In genomic region chr8:94994006-94994405, GRCm38 (mm10) we compare ENCODE assay signal across 8 mouse cellular contexts. TPM values are rescaled to one million over a fixed set of nuclear protein-coding genes. Genes with fewer than 3 reads are reported as not detected.
DNase-seq lines count a peak whose midpoint lies in the region; ATAC-seq and TF ChIP-seq lines count a peak whose summit lies in the region.

No protein-coding gene starts in this region.

- H3K27me3 ChIP-seq in forebrain, embryonic 14.5 days (replicated peaks; ENCODE audit: control insufficient read depth, insufficient read depth, low read length) = no peaks in the 10 kb centered on the region
- H3K27me3 ChIP-seq in hindbrain, embryonic 14.5 days (ENCODE audit: control insufficient read depth, insufficient read depth, low read length) = no peaks in the 10 kb centered on the region
- H3K27me3 ChIP-seq in midbrain, postnatal 0 days (ENCODE audit: insufficient read depth, low read length) = no peaks in the 10 kb centered on the region

- intact Hi-C loops in left cerebral cortex, postnatal 10 days (cut with DNase I) = no loop called here

- peaks cover 59% of the 10 kb centered on the region for H3K4me1 ChIP-seq in forebrain, embryonic 14.5 days (ENCODE audit: control insufficient read depth, insufficient read depth, low read length)
- H3K4me1 ChIP-seq in hindbrain, embryonic 14.5 days (replicated peaks; ENCODE audit: control insufficient read depth, insufficient read depth, low read length) = peaks cover 52% of the 10 kb centered on the region
- H3K4me1 ChIP-seq in midbrain, postnatal 0 days (ENCODE audit: insufficient read depth, low read length) = peaks cover 35% of the 10 kb centered on the region

- peak overlapping the region; percentile 79 for H3K4me2 ChIP-seq in forebrain, embryonic 14.5 days (ENCODE audit: low read length)
- H3K4me2 ChIP-seq in hindbrain, embryonic 14.5 days (replicated peaks) = peak overlapping the region; percentile 80
- H3K4me2 ChIP-seq in midbrain, postnatal 0 days (ENCODE audit: low read depth, low read length, poor library complexity, severe bottlenecking) = peak overlapping the region; percentile 72

- ATAC-seq in forebrain, embryonic 14.5 days = peak; percentile 92
- ATAC-seq in hindbrain, embryonic 14.5 days (ENCODE audit: low FRiP score) = peak; percentile 85
- ATAC-seq in midbrain, postnatal 0 days (ENCODE audit: low FRiP score) = peak; percentile 87

- H3K9ac ChIP-seq in forebrain, embryonic 14.5 days (ENCODE audit: low read length) = peak overlapping the region; percentile 98
- peak overlapping the region; percentile 89 for H3K9ac ChIP-seq in hindbrain, embryonic 14.5 days
- peak overlapping the region; percentile 78 for H3K9ac ChIP-seq in midbrain, postnatal 0 days (replicated peaks; ENCODE audit: low read length, poor library complexity, severe bottlenecking)

- peaks cover 13% of the 10 kb centered on the region; the same call in 1 of the 2 replicates for H3K36me3 ChIP-seq in forebrain, embryonic 14.5 days (ENCODE audit: control insufficient read depth, insufficient read depth, low read length)
- no peaks in the 10 kb centered on the region for H3K36me3 ChIP-seq in hindbrain, embryonic 14.5 days (replicated peaks; ENCODE audit: control insufficient read depth, insufficient read depth)
- no peaks in the 10 kb centered on the region for H3K36me3 ChIP-seq in midbrain, postnatal 0 days (ENCODE audit: insufficient read depth, low read length)

- WGBS in forebrain, embryonic 14.5 days = under 1% methylated on average over 14 of the region's 14 CpGs
- WGBS in hindbrain, embryonic 14.5 days = under 1% methylated on average over 14 of the region's 14 CpGs
- 2% methylated on average over 13 of the region's 14 CpGs for WGBS in midbrain, postnatal 0 days

- H3K4me3 ChIP-seq in forebrain, embryonic 14.5 days (ENCODE audit: low read depth, low read length) = peak overlapping the region; percentile 63
- H3K4me3 ChIP-seq in hindbrain, embryonic 14.5 days (replicated peaks; ENCODE audit: low read length) = peak overlapping the region; percentile 49
- peak overlapping the region; percentile 37 for H3K4me3 ChIP-seq in midbrain, postnatal 0 days (ENCODE audit: low read depth, low read length)

- H3K27ac ChIP-seq in forebrain, embryonic 14.5 days (ENCODE audit: low read depth, low read length) = peak overlapping the region; percentile 97
- peak overlapping the region; percentile 98 for H3K27ac ChIP-seq in hindbrain, embryonic 14.5 days
- H3K27ac ChIP-seq in midbrain, postnatal 0 days (ENCODE audit: low read depth, low read length) = peak overlapping the region; percentile 94

- no peak for TF ChIP-seq CTCF in midbrain, postnatal 0 days (IDR thresholded peaks at IDR 0.05)

- peak; percentile 29 for DNase-seq in ES-CJ7 (ENCODE audit: low read depth, low spot score)
- peak; percentile 59 for DNase-seq in adrenal gland, adult 2 months
- DNase-seq in forebrain, embryonic 14.5 days (ENCODE audit: low spot score) = peak; percentile 98
- DNase-seq in hindbrain, embryonic 14.5 days (ENCODE audit: low spot score) = peak; percentile 93
- DNase-seq in left cerebral cortex, postnatal 10 days (ENCODE audit: extremely low spot score in 1 of 2, low spot score in 2 of 2) = peak; percentile 89 to 90
- DNase-seq in midbrain, postnatal 0 days (ENCODE audit: low spot score) = peak; percentile 98
- DNase-seq in thymus, postnatal 10 days (ENCODE audit: low spot score in 2 of 2) = peak; percentile 90
- no peak for DNase-seq in natural killer cell, adult 2 months (ENCODE audit: low spot score in 2 of 2)

- H3K9me3 ChIP-seq in forebrain, embryonic 14.5 days (replicated peaks; ENCODE audit: control insufficient read depth, low read length) = no peaks in the 10 kb centered on the region
- no peaks in the 10 kb centered on the region for H3K9me3 ChIP-seq in hindbrain, embryonic 14.5 days (ENCODE audit: control insufficient read depth, low read length)
- H3K9me3 ChIP-seq in midbrain, postnatal 0 days (ENCODE audit: low read length) = no peaks in the 10 kb centered on the region

RNA-seq across cellular contexts. Expression of gene Adgrg1, which starts 19.5 kb away (rescaled TPM):
- total RNA-seq in adrenal gland, adult 2 months (2021) = 10 to 100 TPM; 17.3 to 24.3 TPM
- 40.2 and 56.5 TPM in 2 replicates for polyA plus RNA-seq in adrenal gland, adult 2 months (2012; rRNA removed)
- 145 and 157 TPM in 2 replicates for polyA plus RNA-seq in forebrain, embryonic 14.5 days (2014; fragmentation: Nextera tagmentation; extraction: Ambion mirVana)
- polyA plus RNA-seq in hindbrain, embryonic 14.5 days (2014; fragmentation: Nextera tagmentation; extraction: Ambion mirVana) = 115 and 123 TPM in 2 replicates
- 100 to 1,000 TPM; 122 to 128 TPM for total RNA-seq in left cerebral cortex, postnatal 10 days (2021)
- total RNA-seq in midbrain, postnatal 0 days (2014; rRNA removed) = 218 and 247 TPM in 2 replicates
- 114 and 125 TPM in 2 replicates for polyA plus RNA-seq in midbrain, postnatal 0 days (2015; fragmentation: Nextera tagmentation; extraction: Ambion mirVana)

RNA-seq across cellular contexts. Expression of gene Adgrg3, which starts 23.5 kb away (rescaled TPM):
- total RNA-seq in adrenal gland, adult 2 months (2021) = 1 to 10 TPM; 2.0 to 2.8 TPM
- 9.1 and 11.2 TPM in 2 replicates for polyA plus RNA-seq in adrenal gland, adult 2 months (2012; rRNA removed)
- 1.2 TPM in 2 replicates for polyA plus RNA-seq in forebrain, embryonic 14.5 days (2014; fragmentation: Nextera tagmentation; extraction: Ambion mirVana)
- 1.1 and 1.2 TPM in 2 replicates for polyA plus RNA-seq in hindbrain, embryonic 14.5 days (2014; fragmentation: Nextera tagmentation; extraction: Ambion mirVana)
- total RNA-seq in left cerebral cortex, postnatal 10 days (2021) = under 1 TPM; 0.22 to 0.32 TPM
- total RNA-seq in midbrain, postnatal 0 days (2014; rRNA removed) = 1.5 and 1.7 TPM in 2 replicates
- polyA plus RNA-seq in midbrain, postnatal 0 days (2015; fragmentation: Nextera tagmentation; extraction: Ambion mirVana) = 0.59 and 0.88 TPM in 2 replicates

Comparison
In these comparisons a context has a peak if more than half of its experiments do, and no peak if none do; other contexts are left out.
1. DNase-seq: peak in ES-CJ7 (single experiment), adrenal gland, adult 2 months (single experiment), forebrain, embryonic 14.5 days (single experiment), hindbrain, embryonic 14.5 days (single experiment), left cerebral cortex, postnatal 10 days (2 of 2), midbrain, postnatal 0 days (single experiment) and thymus, postnatal 10 days (2 of 2); none in natural killer cell, adult 2 months (0 of 2).
2. Peak in every context shown above with its lines, with median percentiles within 50 percentile points of each other: ATAC-seq, H3K27ac ChIP-seq, H3K4me2 ChIP-seq, H3K4me3 ChIP-seq and H3K9ac ChIP-seq.